Mouse (Mus musculus): ENCODE measurements around the gene Negr1. TPM values are rescaled to one million over a fixed set of nuclear protein-coding genes. Genes with fewer than 3 reads are reported as not detected.
A peak's percentile ranks its signal among the peaks of the same experiment; 100 is the strongest.
"Not testable (repeated sequence)": the region's sequence is repeated elsewhere in the genome, so short reads cannot be mapped to it uniquely, and the experiment has no call there.

Negr1 gene
- total RNA-seq, 4 experiments from 2014 or later: 5.5 to 12.2 (median 7.3) TPM

DNA sequence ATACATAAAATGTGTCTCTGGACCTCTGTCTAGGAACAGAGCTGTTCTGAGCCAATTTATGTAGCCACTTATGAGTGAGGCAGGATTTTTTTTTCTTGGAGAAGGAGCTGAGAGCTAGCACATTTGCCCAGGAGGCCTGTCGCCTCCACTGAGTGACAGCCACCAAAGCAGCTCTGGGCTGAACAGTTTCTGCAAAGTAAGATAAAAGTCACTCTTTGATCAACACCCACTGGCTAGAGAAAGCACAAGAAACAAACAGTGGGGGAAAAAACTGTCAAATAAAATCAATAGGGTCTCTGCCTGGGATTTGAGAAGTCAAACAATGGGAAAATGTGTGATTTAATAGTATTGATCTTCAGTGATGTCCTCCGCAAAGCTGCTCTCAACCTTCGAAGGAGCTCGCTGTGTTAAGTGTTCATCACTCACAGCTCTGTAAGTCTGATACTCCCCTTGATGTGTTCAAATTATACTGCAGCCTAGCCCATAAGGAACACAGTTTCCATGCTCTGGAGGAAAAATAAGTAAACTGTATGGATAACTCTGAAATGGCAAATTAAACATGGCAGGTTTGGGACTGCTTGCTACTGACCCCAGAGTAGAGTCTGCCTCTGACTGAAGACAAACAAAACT is 470.0 kb downstream of the Negr1 start:
- no peak for DNase-seq

DNA sequence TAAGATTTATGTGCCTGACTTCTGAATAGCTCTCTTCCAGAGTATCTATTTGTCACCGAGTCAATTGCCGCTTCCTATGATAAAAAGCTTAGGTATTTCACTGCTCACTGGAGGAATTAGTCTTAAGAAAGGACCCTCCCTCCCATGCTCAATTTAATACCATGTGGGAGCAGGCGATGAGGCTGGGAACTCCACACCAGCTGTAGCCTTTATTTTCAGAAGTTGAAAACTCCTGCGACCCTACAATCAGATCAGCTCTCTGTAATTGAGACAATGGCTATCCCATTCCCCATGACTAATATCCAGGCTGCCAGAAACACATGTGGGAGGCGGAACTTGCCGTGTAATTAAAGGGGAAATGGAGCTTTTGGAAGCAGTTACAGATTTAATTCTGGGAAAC is 474.4 kb downstream of the Negr1 start:
- DNase-seq: no peak

DNA sequence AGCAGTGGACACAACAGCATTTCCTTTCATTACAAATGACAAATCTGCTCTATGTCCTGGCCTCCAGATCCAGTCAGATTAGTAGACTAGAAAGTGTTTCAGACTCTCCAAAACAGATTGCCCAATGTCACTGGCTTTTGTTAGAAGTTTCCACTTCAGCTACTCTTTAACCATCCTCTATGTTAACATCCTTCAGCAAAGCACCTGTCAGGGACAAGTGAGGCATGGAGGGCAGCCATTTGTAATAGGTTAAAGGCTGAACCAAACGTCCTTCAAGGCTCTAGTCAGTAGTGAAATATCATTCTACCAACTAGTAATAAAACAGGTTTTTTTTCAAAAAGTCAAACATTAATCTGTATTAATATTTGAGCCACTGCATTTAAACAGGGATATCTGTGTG is 475.0 kb downstream of the Negr1 start:
- no peak for DNase-seq

DNA sequence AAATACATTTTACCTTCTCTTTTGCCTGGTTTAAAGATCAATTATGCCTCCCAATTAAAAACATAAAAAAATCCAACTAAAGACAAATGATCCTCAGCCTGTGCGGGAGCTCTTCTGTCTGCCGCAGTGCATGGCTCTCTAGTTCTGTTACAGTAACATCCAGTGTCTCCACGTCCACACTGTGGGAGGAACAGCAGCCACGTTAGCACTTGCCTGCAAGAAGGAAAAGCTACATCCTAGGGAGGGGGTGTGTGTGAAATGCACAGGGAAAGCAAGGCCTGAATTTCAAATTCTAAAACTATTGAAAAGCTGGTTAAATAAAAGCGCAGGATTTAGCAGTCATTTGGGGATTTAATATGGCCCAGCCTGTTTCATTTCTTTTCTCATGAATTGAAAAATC is 479.0 kb downstream of the Negr1 start:
- DNase-seq: no peak

DNA sequence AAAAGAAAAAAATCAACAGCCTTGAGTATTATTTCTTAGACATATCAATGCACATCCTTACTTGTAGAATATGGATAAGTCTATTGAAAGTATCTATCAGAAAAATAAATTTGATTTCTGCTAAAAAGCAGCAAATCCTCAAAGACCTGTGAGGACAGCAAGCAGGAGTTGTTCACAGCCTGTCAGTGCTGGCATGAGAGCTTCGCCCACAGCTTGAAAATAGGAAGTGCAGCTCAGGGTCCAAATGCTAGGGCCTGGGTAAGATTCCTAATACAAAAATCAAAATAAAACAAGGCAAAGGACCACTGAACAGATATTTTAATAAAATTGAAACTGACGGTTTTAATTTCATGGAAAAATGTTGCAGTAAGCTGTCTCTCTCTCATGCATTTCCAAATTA is 483.0 kb downstream of the Negr1 start:
- DNase-seq: no peak

DNA sequence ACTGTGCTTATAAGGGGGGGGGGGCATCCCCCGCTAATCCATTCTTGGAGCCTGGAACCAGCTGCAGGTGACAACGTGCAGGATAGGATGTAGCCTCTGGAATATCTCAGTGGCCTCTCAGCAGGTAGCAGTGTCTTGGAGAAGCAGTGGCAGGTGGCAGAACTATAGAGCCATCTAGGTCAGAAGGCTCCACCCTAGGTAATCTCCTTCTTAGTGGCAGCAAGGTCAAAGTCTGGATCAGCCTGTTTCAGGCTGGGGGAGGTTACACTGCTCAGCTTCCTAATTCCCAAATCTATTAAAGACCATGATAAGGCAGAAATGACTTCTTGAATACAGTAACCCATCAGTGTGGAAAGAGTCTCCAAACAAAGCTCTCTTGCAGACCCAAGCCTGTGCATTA is 502.8 kb downstream of the Negr1 start:
- DNase-seq: not testable (repeated sequence)

DNA sequence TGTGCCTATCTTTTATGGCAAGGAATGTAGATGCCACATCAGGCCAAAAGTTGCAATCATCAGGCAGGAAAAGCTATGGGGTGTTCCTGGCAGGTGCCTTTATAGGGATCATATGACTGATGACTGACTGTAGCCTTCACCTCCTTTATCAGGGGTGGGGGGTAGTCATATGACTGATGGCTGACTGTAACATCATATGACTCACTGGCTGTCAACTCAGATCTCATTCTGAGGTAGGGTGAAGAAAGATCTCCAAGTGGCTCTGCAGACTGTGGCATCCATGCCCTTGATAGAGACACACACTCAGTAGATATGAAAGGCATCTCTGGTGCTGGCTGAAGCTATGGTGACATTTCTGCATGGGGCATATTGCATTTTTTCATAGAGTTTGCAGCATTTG is 504.7 kb downstream of the Negr1 start:
- no peak for DNase-seq

DNA sequence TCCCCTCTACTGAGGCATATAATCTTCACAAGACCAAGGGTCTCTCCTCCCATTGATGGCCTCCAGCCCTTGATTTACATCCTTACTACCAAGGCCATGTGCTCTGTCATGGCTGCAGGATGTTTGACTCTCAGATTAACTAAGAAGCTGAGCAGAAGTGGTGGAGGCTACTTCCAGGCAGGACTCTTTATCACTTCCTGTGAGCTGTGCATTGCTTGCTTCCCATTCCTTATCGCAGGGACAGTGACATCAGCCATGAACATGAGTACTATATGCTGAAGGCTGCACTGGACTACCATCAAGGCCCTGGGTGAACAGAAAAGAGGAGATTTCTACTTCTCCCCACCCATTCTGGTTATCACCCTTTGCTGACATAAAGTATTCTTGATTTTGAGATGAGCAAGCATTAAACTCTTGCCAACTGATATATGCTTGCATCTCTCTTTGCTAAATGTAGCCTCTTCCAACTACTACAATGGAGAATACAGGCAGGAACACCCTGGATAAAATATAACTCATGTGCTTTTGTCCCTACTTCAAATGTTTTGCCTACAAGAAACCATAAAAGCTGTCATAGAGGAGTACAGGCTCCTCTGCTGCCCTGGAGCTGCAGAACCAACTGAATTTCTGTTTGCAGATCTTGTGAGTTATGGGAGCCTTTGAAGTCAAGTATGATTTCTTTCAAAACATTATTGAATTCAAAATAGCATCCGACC is 517.8 kb downstream of the Negr1 start:
- no peak for DNase-seq

DNA sequence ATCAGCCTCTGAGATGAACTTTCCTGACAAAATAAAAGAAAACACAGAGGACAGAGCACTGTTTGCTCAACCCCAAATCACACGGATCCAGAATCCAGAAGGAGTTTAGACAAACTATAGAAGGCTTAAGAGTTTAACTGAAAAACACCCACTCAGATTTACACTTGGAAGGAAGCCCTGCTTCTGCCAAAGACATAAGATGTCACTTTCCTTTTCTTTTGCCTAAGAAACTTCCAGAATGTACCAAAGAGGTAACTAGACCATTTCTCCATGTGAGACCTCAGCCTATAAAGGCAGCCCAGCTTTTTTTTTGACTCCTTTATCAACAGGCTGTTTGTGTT is 518.3 kb downstream of the Negr1 start:
- DNase-seq: no peak

DNA sequence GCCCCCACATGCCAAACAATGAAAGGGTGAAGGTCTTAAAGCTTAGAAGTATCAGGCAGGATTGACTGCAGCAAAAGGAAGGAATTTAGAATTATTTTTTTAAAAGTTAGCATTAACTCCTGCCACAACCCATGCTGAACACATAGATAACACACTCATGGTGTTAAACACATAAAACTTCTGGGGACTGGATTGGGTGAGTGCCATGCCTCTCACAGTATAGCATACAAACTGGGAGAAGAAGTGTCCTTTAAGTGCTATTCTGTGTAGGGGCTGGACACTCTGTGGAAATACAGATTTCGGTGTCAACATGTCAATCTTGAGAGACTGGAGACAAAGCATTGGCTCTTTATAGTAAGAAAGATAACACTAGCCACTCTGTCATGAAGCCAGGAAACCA is 519.0 kb downstream of the Negr1 start:
- no peak for DNase-seq

DNA sequence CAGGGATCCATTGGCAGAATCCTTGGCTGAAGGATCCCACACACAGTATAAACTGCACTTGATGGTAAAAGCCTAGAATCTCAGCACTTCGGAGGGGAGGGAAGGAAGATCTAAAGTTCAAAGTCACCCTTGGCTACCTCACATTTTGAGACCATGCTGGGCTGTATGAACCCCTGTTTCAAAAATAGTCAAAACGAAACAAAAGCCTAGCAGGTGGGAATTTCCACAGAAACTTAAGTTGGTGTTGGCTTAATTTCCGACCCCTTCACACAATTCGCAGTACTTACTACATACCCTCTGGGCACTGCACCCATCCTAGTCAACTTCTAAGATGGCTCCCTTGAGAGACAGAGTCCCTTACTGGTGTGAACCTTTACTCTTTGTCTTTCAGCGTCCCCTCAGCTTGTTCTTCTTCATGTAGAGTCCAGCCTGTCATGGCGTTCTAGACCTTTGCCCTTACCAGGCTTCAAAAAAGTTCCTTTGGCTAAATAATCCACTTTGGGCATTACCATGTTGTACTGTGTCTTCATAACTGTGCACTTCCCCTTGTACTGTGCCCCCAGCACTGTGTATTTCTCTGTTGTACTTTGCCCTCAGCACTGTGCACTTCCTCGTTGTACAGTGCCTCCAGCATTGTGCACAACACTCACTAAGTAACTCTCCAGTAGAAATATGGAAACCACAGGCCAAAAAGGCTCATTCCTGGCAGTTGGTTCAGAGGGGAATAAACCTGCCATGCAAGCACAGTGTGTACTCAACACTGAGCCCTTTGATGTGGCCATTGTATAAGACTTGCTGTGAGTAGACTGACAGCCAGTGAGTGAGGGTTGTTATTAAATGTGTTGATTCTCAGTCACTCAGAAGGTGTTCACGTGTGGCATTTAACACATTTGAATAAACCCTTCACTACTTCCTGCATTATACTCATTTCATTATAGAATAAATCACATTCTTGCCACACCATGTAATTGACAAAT is 521.5 kb downstream of the Negr1 start:
- no peak for DNase-seq

DNA sequence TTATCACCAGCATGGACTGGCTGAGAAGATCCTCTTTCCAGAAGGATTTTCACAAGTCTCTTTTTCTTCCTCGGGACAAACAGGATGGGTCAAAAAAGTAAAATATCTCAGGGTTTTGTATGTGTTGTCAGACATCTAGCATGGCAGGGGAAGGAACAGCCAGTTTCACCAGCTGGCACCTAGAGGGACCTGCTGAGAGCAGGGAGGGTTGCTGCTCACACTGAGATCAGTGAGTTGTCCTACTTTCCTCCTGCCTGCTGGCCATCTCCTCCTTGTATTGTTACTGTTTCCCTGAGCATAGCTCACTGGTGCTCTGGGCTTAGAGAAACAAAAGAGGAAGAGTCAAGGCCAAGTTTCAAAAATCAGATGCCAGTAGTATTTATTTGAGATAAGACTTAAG is 523.6 kb downstream of the Negr1 start:
- no peak for DNase-seq

DNA sequence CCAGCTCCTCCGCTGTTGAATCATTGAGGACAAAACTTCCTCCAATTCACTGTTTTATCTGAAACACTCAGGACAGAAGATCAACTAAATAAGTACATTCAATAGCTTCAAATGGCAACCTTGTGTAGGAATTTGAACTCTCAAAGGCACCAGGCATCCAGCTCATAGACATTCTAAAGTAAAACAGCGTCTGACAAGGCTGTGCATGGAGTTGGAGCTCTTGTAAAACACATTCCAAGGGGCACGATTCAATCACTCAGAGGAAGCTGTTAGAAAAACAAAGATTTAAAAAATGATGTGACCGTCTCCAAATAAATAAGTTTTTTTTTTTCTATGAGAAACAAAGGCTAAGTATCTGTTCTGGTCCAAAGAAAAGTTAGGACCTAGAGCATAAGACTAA is 528.5 kb downstream of the Negr1 start:
- DNase-seq: no peak

DNA sequence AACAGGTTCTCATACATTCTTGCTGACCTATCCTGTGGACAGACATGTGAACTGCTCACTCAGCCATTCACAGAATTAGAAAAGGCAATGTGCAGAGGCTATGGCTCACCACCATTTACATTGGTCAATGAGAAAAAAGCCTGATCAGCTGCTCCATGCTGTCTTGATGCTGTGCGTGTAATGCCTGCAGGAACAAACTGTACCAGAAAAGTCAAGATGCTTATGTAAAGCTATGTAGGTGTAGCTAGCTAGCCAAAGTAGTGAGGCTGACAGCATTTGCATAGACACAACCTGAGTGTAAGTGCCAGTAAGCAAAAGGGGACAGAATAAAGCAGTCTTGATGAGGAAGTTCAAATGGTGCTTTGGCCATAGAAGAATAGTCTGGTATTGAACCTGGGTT is 534.7 kb downstream of the Negr1 start:
- DNase-seq: no peak

DNA sequence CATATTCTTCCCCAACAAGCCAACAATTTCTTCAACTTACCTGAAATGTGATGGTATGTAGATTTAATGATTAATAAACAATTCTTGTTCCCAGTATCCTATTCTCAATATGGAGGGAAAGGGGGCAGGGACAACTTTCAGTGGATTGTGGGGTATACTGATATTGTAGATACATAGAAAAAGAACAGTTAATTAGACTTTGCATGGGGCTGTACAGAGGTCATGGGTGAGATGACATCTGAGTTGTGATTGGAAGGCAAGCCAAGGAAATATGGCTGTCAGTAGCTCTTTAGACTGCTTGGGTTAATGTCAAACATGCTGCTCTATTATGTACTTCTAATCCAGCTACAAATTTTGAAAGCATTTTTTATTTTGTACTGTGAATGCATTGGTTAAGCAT is 535.9 kb downstream of the Negr1 start:
- no peak for DNase-seq

DNA sequence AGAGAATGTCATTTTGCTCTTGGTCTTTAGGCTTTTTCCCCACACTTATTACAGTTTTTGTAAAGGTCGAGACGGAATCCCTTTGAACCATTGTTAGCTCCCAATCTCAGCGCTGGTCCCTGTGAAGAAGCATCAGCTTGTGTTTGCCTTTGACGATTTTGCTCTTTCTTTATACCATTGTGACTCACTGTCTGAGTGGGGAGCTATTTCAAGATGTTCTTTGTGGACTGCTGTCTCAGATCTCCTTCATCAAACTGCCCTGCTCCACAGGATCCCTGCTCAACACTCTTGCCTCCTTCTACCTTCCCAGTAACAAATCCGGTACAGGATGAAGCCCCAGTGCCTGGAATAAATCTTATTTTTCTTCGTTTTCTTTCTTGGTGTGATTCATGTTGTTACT is 536.8 kb downstream of the Negr1 start:
- DNase-seq: no peak

DNA sequence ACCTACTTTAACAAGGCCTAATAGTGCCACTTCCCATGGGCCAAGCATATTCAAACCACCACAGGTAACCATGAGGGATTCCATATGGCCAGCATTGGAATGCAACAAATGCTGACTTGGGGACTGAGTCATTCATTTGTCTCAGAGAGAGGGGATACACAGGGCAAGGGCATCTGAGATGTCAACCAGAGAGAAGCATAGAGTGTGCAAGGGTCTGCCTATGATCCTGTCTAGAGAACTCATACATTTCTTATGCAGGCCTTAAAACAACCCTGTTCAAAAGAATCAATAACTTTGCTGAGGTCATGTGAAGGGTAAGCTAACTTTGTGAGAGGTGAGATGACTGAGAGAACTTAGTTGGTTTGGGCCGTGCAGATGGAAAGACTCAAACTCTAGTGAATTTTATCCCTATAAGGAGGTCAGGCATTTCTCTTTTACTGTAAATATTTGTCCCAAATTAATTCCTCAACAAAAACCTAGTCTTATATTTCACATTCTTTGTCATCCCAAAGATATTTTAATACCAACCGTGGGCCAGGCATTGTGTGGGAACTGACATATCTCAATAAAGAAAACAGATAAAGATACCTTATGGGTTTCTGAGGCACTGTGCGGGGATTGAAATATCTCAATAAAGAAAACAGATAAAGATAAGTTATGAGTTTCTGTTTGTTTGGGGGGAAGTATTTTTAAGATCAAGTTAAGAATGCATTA is 543.4 kb downstream of the Negr1 start:
- DNase-seq: no peak

DNA sequence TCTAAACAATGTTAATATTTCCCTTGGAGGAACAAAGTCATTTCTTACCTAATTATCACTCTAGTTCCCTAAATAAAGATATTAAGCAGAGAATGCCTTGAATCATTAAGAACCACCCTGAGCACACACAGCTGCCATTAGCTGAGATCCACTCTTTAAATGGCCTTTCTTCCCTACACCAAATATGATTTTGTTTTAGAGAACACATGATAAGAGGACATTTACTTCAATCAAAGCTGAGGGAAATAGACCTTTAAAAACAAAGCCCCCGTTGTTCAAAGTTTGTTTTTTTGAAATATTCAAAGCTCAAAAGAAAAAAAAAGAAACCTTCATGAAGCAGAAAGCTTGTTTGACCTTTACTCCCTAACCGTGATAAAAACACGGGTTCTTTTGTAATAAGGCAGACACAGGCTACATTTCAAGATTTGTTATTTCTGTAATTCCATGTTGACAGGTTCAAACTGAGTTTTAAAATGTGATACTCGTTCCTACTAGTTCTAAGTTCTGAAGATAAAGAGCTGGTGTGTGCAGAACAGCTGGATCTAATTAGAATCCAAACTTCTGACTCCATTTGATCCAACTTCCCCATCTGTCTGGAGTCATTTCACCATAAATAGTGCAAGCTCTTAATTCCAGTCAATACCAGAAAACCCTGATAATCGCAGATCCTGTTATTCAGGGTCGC is 544.1 kb downstream of the Negr1 start:
- no peak for DNase-seq

DNA sequence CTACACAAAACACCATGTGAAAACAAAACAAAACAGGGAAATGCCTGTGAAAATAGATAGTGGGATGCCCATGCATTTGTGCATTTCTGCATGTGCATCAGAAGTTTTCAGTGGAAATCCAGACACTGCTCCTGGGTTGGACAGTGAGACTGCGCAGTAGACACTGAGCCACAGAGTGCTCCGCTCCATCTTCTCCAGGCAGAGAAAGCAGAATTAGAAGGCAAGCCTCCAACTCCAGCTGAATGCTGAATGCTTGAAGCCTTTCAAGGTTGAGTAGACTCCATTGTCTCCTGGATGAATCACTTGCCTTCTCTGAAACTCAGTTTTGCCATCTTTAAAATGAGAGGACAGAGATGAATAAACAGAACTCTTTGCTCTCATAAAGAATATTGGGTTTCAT is 546.6 kb downstream of the Negr1 start:
- DNase-seq: no peak

DNA sequence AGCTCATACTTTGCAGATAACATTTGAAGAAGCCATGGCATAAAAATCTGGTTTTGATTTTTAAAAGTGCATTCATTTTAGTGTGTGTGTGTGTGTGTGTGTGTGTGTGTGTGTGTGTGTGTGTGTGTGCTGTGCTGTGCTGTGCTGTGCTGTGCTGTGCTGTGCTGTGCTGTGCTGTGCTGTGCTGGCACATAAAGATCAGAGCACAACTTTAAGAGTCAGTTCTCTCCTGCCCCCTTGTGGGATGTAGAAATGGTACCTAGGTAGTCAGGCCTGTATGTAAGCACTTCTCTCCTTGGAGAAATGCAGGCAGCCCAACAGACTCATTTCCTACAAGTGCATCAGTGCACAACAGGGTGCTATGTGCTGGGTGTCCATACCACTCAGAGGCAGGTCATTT is 547.7 kb downstream of the Negr1 start:
- peak; percentile 6 for DNase-seq

DNA sequence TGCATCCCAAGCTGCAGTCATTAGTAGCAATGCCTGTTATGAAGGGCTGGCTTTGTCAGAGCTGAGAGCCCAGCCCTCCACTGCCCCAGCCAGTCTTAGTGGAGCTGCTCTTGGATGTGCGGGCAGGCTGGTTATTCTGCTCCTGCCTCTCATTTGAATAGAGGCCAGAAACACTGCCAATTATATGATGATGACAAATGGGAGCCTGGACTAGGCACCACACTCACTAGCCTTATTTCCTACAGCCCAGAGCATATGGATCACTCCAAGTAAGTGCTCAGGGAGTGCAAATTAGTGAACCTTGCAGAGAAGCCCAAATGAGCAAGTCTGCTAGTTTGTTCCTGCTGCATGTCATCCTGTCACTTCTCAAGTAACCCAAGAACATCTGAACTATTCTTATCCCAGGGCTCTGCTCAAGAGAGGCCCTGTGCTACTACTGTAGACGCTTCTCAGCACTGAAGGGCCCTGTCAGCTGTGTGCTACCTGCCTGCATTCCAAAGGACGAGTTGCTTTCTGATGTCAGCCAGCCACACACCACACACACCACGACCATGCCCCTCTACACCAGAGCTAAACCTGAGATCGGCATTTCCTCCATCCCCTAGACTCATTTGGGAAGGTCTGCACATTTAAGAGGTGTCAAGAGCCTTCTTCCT is 553.6 kb downstream of the Negr1 start:
- no peak for DNase-seq

DNA sequence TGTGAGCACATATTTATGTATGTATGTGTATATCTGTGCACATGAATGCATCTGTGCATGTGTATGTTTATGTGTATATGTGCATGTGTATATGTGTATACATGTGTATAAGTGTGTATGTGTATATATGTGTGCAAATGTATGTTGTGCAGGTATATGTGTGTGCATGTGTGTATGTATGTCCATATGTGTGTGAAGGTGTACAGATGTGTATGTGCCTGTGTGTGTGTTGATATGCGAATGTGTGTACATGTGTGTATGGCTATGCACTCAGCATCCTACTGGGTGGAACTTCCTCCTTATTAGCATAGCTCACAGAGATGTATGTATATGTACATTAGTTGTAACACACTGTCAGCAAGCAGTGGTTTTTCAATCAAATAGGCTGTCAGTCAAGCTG is 554.4 kb downstream of the Negr1 start:
- DNase-seq: no peak
